Mouse (Mus musculus): ENCODE data around the gene Fndc3a.

The Fndc3a gene

DNA sequence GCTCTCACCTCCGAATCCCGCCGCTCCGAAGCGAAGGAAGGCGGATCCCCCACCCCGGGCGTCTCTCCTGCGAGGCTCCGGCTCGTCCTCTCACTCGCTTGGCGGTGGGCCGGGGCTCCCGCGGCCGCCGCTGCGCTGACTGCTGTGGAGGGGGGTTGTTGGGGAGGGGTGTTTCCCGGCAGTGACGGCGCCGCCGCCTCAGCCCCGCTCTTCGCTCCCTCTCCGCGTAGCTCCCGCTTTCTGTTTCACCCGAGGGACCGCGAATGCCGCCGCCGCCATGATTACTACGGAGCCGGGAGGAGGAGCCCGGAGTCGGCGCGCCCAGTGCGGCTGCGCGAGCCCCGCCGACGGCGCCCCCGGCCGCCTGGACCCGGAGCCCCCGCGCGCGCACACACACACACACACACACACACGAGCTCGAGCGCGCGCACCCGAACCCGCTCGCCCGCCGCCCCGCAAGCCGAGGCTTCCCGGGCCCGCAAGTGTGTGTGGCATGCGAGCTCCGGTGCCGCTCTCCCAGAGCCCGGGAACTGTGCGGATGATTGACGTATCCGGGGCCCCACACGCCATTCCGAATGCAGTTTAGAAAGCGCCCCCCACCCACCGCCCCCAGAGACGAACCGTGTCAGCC lies at the start of gene Fndc3a:
Gene Fndc3a (minus strand): TSS at position 294 of the 631 bp plus-strand sequence.
- DNase-seq: peak; percentile 80 to 81

- no peak for DNase-seq
Measured at GRCm38 (mm10) chr14:72752893-72753292, 43.1 kb upstream of the Fndc3a start.

GRCm38 (mm10) chr14:72750426-72751182 lies 40.8 kb upstream of the Fndc3a start:
- no peak for DNase-seq

DNA sequence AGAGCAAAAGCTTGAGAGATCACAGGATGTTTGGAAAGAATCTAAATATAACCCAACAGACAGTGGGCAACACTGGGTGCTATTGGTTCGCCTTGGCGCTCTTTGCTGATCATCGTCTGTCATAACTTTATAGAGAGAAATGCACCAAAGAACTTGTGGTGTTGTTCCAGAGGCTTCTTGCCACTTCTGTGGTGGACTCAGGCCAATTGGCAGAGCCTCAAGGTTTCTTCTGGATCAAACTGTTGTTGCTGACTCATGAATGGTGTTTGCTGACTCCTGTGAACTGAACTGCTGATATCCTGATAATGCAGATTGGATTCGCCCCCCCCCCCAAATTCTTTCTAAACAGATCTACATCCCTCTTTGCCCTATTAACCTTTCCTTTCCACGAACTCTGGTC lies 38.5 kb upstream of the Fndc3a start:
- no peak for DNase-seq

DNA sequence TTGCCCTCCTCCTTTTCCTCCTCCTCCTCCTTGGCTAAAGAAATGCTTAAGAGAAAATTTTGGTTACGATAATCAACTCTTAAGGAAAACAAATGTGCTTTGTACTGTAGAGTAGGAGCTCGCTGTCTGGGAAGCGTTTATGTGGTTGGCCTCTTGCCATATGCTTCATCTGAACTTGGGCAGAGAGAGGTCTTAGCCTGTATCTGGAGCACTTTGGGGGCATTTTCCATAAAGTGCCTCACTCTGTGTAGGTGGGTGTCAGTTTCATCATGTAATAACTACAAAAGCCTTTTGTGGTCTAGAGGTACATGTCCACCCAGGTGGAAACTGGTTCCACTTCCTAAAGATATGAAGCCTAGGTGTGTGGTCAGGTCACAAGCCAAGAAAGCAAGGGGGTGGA lies 31.9 kb upstream of the Fndc3a start:
- DNase-seq: no peak

DNA sequence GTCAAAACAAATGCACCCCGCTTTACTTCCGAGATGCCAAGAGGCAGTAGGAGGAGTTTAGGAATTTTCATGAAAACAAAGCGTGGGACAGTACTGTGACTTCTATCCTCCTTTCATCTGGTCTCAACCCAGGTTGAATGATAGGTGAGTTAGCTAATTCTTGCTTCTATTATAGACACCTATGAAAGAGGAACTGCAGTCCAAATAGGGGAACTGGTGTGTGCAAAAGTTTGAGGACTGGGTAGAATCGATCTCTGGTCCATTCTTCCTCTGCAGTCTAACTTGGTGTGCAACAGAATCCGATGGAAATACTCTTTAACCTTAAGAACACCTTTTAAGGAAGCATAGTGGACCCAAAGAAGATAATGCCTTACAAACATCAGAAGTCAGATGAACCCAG lies 30.5 kb upstream of the Fndc3a start:
- no peak for DNase-seq

- no peak for DNase-seq
Measured at GRCm38 (mm10) chr14:72739484-72740208, 29.8 kb upstream of the Fndc3a start.

DNA sequence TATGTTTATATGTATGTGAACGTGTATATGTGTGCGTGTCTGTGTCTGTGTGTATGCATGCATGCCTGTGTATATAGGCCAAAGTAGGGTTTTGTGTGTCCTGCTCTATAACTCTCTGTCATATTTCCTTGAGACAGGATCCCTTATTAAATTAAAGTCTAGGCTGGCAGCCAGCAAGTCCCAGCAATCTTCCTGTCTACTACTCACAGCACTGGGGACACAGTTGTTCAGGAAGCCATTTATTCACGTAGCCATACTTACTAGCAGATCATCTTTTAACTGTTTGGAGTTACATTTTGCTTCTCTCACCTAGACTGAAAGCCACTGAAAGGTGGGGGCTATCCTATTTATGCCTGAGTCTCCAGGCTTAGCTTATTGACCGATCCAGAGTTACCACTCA lies 29.0 kb upstream of the Fndc3a start:
- DNase-seq: no peak

GRCm38 (mm10) chr14:72738217-72738616 lies 28.4 kb upstream of the Fndc3a start:
- DNase-seq: no peak

- no peak for DNase-seq
Measured at GRCm38 (mm10) chr14:72725865-72726264, 16.1 kb upstream of the Fndc3a start.

DNA sequence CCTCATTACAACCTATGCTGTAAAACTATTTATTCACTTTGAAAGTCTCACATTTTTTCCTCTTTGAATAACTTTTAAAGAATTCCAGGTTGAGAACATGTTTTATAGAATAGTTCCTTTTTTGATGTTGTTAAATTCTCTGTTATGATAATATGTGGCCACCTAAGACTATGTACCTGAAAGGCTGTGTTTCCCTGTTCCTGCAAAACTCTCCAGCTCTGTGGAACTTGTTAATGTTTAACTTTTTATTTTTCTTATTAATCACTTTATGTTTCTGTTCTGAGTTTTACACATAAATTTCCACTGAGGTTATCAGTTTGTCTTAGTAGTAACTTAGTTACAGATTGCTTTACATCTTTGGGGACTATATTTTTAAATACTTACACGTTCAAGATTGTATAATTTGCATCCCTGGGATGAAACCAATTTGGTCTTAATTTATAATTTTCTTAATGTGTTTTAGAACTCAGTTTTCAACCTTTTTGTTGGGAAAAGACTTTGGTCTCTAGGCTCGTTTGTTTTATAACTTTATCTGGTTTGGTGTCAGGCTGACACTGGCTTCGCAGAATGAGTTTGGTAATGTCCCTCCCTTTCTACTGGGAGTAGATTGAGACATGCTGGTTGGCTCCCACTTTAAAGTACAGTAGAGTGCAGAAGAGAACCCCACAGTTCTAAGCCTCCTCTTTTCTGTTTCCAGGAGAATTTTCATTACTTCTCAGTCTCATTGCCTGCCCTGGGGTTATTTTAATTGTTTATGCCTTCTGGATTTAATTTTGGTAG lies 12.7 kb upstream of the Fndc3a start:
- DNase-seq: no peak

GRCm38 (mm10) chr14:72716175-72716574 lies 6.4 kb upstream of the Fndc3a start:
- DNase-seq: no peak

- no peak for DNase-seq
Measured at GRCm38 (mm10) chr14:72711130-72711529, 1.3 kb upstream of the Fndc3a start.

DNA sequence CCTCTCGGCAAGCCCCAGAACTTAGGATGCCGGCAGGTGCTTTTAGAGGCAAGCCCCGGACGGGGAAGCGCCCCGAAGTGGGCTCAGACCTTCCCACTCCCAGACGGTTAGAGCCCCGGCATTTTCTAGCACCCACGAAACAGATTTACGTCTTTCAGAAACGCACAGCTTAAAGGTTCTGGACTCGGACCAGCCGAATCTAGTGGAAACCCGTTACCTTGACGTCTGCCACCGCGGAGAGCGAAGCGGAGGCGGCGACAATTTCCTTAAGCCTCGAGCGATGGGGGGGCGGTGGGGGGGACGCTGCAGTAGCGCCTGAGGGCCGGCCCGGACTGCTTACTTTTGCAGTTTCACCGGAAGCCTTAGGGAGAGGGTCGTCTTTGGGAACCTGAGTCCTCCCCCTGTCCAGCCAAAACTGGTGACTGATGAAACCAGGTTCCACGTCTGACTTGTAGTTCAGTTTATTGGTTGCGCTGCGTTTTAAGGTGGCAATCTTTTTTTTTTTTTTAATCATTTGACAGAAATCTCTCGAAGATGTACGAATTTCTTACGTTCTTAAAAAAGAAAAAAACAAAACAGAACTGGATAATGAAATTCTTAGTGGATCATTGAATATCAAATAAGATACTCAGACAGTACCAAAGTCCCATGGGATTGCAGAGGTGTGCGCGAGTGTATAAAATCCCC lies 681 bp upstream of the Fndc3a start:
- no peak for DNase-seq

DNA sequence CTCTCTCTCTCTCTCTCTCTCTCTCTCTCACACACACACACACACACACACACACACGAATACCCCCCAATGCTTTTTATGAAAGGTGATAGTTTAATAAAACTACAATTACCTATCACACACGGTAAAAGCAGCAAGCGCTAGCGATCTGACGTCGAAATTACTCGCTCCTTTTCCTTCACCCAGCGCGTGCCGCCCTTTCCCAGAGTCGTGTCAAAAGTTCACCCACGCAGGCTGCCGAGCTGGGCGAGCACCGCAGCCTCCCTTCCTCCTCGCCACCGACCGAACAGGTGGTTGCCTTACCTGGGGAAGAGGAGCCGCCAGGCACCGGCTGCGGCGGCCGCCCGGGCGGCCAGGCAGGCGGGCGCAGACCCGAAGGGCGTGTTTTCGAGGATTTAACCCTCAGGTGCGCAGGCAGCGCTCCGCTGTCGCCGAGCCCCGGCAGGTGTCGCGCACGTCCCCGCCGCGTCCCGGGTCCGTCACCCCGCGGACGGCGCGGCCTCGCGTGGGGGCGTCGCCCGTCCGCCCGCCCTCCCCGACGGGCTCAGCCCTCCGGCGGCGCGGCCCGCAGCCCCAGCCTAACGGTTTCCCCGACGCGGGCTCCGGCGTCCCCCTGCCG lies 603 bp downstream of the Fndc3a start:
- DNase-seq: peak; percentile 58 to 69

DNA sequence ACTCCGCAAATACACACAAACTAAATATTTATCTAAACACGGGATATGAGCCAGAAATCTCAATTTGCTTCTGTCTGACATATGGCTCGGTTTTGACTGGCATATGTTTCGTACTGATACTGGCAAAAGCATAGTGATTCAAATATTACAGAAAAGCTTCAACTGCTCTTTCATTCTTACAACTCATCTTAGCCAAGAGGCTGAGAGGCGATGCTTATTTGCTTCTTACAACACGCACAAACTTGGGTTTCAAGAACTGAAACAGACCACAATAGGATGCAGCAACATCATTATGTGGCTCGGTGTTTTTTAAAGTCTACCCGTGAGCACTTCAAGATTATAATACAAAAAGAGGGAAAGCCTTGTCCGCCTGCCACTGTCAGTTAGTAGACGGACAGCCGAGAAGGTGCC lies 1.2 kb downstream of the Fndc3a start:
- DNase-seq: no peak

DNA sequence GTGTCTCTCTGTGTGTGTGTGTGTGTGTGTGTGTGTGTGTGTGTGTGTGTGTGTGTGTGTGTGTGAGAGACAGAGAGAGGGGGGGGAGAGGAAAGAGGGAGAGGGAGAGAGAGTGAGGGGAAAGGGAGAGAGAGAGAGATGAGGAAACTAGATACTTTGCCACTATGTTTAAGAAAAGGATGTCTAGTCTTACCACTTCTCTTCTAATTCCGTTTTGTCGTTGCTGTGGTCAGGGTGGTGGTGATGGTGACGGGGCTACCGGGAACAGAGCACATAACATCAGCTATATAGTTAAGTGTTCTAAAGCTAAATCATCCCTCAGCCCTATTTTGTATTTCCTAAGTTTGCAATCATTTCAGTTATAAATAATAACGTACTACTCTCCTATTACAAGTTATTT lies 9.7 kb downstream of the Fndc3a start:
- no peak for DNase-seq

- DNase-seq: no peak
Measured at GRCm38 (mm10) chr14:72691406-72691805, 18.4 kb downstream of the Fndc3a start.

DNA sequence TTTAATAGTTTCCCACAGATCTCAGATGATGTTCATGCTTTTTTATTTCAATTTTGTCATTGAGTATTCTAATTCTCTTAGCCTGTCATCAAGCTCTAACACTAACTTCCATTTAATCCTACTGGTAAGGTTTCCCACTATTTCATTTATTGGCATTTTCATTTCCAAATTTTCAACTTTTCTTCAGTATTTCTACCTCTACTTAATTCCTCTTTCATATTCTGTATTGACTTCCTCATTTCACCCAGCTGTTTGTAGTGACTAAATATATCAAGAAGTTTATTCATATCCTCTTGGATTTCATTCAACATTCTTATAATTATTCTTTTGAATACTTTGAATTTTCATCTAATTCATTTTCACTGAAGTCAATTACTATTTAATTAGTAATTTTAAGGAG lies 20.3 kb downstream of the Fndc3a start:
- no peak for DNase-seq

DNA sequence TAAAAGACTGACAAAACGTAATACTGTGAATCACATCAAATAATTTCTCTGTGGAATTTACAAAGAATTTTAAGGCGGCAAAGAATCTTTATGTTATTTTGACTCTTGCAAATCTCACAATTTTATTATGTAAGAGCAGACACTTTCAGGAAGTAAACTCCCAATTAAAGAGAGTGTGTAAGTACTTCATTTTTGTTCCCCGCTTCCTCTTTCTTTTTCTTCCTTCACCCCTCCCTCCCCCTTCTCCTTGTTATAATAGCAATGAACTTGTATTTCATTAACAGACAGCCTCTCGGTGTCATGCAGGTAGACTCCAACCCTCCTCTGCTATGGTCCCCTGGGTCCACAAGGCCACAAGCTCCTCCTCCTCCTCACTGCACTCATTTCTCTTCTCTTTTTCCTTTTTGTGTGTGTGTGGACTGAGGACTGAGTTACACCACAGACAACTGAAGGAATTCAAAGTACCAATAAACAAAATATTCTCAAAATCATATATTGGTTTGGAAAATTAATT lies 24.9 kb downstream of the Fndc3a start:
- no peak for DNase-seq

DNA sequence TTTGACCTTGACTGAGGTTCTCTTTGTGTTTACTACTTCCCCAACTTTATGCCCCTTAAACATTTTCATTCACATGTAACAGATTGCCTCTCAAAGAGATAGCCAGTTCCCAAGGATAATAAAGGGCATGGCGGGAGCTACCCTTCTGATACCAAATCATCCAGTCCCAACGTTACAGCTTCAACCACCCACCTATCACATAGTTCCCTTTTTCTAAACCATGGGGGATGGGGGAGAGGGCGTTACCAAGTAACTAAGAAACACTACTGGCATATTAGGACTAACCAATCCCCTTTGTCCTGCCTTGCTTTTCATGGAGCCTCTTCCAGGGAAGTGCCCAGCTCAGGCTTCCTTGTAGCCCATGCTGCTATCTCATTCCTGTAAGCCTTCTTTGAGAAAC lies 32.6 kb downstream of the Fndc3a start:
- DNase-seq: no peak

GRCm38 (mm10) chr14:72671911-72672310 lies 37.9 kb downstream of the Fndc3a start:
- no peak for DNase-seq
